Mouse (Mus musculus) gastrocnemius, adult 8-10 months (tissue): ENCODE measurements around the gene Sfn. TPM values are rescaled to one million over a fixed set of nuclear protein-coding genes. Genes with fewer than 3 reads are reported as not detected.

Experiments used
- DNase-seq, 2 experiments: peaks; one replicate each; pipeline ENCODE4 v3.0.0; 2022; ENCODE audit warnings: low spot score in 2 of 2
- total RNA-seq, 4 experiments: library from RNA; stranded (reverse); gene quantifications; 2 replicates each; pipeline ENCODE4 v1.2.4; 2022

Gene Sfn
- total RNA-seq, 4 experiments from 2014 or later, result 0.51 to 1.3 (median 0.79) TPM

DNA sequence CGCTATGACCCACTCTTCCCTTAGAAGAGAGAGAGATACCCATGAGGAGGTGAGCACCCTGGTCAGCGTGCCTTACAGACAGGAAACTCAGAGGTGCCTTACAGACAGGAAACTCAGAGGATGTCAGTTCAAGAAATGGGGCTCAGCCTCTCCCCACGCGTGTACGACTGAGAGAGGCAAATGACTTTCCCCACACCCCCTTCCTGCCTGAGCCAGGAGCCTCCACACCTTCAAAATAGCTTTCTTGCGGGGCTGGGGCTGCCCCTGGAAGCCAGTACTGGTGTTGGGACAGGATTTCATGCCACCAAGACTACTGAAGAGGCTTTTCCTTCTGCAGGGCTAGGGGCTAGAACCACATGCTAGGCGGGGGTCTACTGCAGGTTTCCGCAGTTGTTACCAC is 18.7 kb upstream of the Sfn start:
- DNase-seq, result no peak

- DNase-seq, result no peak
These were observed 17.6 kb upstream of the Sfn start for GRCm38 (mm10) chr4:133619473-133620136.

DNA sequence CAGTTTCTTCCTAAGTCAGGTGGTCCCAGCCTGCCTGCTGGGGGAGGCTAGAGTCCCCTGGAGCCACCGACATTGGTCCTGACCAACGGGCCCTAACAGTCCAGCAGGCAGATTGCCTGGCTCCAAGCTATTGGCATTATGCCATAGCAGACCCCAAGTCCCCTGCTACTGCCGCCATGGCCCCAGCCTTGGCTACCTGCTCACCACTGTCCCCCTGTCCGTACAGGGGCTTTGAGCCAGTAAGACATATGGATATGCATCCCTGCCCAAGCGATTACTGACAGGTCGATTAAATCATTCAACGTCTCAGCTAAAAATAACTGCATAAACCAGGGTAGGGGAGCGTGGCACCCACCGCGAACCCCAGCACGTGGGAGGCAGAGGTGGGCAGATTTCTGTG is 16.0 kb upstream of the Sfn start:
- DNase-seq, result no peak

DNA sequence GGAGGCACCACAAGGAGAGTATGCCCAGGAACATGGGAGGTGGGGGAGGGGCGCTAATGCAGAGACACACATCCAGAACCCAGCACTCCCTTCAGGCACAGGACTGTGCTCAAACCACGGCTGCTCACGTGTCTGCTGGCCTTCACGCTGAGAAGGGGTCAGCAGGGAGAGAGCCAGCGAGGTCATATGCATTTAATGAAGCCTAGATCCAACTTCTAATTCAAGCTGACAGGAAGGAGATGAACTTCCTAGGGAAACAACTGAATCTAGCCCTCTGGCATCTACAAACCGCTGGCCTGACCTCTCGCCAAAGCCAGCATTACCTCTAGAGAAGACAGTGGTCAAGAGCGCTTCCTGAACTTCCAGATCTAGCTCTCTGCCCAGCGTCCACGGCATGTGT is 13.4 kb upstream of the Sfn start:
- DNase-seq, result no peak

- DNase-seq, result peak; percentile 21 to 45
These were observed 12.3 kb upstream of the Sfn start for GRCm38 (mm10) chr4:133614274-133614761.

DNA sequence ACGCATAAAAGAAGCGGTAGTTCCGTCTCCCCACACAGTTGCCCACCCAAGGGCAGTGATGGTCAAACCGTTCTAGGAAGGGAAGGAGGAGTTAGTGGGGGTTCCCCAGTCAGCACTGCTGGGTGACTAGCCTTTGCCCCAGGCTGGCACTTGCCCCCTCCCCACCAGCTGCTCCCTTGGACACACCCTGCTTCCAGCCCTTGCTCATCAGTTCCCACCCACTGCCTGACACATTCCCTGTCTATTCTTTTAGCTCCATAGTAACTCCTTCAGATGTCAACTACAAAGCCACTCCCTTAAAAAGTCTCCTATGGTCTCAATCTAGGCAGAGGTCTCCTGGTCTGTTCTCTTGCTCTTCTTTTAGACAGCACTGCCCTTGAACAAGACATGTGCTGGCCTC is 11.9 kb upstream of the Sfn start:
- no peak for DNase-seq

DNA sequence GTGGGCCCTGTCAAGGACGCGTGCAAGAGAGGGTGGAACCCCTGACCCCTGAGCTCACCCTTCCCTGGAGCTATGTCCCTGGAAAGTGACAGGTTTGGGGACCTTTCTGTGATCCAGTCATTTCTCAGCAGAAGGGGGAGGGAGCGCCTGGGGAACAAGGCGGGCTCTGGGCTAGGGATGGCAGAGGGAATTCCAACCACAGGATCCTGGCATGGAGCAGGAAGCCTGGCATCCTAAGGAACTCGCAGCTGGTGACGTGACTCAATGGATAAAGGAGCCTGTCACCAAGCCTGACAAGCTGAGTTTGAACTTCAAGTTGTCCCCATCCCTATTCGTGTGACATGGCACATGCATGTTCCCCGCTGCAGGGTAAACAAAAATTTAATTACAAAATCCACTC is 11.1 kb upstream of the Sfn start:
- DNase-seq, result no peak

- no peak for DNase-seq
These were observed 10.4 kb upstream of the Sfn start for GRCm38 (mm10) chr4:133612416-133612815.

DNA sequence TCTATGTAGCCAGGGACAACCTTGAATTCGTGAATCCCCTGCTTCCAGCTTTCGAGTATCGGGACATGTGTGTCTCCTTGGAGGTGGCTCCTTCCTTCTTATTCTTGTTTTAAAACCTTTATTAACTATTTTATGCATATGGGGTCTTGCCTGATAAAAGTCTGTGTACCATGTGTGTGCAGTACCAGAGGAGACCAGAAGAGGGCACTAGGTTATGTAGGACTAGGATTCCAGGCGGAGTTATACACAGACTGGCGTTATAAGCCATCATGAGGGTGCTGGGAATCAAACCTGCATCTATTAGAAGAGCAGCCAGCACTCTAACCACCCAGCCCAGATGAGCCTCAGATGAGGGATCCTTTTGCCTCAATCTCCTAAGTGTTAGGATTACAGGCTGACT is 9.8 kb upstream of the Sfn start:
- DNase-seq, result no peak

DNA sequence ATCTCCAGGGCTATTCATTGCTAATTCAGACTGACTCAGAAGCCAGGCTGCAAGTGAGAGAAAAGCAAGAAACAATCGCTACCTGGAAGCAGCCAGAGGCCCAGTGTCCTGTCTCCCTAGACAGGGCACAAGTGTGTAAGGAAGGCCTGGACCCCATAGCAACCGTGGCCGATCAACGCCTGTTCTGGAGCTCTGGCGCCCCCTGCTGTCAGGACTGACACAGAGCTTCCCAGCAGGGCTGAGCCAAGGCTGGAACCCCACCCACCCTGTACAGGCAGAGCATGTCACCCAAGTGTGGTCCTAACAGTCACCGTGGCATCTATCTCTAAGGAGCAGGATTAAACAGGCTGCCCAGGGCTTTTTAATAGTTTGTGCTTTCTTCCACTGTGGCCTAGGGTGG is 7.8 kb upstream of the Sfn start:
- DNase-seq, result peak; percentile 42 to 69

- no peak for DNase-seq
These were observed 5.3 kb upstream of the Sfn start for GRCm38 (mm10) chr4:133607284-133607683.

- no peak for DNase-seq
These were observed 3.4 kb upstream of the Sfn start for GRCm38 (mm10) chr4:133605330-133605729.

DNA sequence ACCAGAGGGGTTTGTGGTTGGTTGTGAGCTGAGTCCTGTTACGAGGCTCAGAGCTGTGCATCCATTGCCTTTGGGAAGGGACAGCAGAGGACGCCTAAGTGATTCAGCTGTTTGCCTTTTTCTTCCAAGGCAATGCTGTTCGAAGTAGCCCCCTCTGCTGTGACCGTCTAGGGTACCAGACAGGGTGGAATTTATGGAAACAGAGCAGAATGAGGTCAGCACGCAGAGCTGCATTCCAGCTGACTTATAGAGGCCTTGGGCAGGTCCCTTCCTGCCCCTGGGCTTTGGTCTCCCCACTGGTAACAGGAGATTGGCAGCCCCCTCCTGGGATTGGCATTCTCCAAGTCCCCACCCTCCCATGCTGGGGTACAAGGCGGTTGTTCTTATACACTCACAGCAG is 2.9 kb upstream of the Sfn start:
- no peak for DNase-seq

DNA sequence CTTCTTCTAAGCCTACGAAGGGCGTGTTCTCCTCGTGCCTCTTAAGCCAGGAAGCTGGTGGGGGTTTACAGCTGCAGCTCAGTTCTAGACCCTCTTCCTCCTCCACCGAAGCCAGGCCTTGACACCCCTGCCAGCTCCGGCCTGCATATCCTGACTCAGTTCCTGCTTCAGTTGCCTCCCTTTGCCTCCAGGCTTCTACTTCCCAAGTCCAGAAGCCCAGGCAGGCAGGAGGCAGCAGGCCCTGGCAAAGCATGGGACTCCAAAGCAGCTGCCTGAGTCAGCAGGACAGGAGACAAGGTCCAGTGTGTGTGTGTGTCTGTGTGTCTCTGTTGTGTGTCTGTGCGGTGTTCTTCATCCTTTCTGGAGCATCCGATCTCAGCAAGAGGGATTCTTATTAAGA is 2.2 kb upstream of the Sfn start:
- no peak for DNase-seq

DNA sequence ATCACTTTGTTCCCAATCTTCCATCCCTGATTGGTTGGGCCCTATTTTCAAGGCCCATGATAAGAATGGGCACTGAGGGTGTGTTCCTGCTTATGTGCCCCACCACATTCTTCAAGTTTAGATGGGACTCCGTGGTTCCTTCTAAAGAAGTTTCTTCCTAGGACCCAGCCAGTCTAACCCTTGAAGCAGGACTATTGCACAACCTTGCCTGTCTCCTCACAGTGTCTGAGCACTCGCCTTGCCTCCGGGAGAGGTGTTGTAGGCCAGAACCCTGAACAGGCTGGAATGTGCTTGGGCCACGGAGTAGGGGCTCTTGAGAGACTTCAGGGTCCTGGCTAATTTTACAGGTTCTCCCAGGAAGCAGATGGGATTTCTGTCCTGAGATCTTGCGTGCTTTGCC is 1.1 kb upstream of the Sfn start:
- no peak for DNase-seq

DNA sequence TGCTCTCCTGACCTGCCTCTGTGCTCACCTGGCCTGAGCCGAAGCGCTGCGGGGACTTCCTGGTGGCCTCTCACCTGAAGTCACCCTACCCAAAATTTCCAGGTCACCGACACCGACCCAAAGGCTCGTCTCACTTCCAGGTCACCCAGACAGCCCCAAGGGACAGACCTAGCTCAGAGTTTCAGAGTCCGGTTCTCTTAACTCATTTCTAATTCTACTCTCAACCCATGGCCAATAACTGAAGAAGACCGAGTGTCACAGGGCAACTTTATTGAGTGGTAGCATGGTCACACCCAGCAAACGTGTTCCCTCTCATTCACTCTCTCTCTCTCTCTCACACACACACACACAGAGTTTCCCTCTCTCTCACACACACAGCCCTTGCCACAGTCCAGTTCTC is 1.7 kb downstream of the Sfn start:
- no peak for DNase-seq

DNA sequence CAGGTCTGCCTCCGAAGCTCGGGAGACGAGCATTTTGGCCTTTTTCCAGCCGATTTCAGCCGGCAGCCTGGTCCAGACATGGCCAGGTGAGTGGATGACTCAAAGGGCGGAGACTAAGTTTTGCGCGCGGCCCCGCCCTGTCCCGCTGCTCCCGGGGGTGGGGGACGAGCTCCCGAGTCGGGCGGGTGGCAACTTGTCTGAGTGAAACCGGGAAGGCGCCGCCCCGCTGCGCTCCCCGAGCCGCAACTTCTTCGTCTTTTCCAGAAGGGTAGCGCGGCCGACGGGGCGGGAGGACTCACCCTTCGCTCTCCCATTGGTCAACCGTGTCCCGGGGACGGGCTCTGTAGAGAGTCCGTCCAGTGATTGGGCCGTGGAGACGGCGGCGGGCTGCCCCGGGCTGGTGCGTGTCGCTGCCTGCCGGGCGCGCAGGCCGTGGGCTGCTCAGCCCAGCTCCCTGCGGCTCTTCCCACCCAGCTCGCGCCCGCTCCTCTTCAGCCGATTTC is 2.3 kb downstream of the Sfn start:
- peak; percentile 79 to 88 for DNase-seq

GRCm38 (mm10) chr4:133599116-133599515 is 2.9 kb downstream of the Sfn start:
- DNase-seq, result no peak

GRCm38 (mm10) chr4:133598616-133599015 is 3.4 kb downstream of the Sfn start:
- DNase-seq, result no peak

DNA sequence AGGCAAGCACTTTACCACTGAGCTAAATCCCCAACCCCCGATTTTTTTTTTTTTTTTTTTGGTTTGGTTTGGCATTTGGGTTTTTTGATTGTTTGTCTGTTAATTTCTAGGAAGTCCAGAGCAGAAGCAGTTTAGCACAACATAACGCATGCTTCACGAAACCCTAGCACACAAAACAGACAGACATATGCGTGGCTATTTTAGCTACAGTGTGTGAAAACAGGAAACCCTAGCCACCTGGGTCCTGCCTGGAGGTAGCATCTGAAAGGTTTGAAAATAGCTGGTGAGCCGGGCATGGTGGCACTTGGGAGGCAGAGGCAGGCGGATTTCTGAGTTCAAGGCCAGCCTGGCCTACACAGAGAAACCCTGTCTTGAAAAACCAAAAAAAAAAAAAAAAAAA is 5.9 kb downstream of the Sfn start:
- no peak for DNase-seq

GRCm38 (mm10) chr4:133595538-133595937 is 6.4 kb downstream of the Sfn start:
- no peak for DNase-seq

GRCm38 (mm10) chr4:133592570-133592969 is 9.4 kb downstream of the Sfn start:
- peak in 1 of 2 experiments; percentile 38 for DNase-seq
